Mouse (Mus musculus) intestine, embryonic 14.5 days (tissue): ENCODE results near the gene Ubr2. TPM values are rescaled to one million over a fixed set of nuclear protein-coding genes. Genes with fewer than 3 reads are reported as not detected.

Source experiments
- ATAC-seq: fragments of 200-750 bp; cut with Nextera tagmentation; replicated peaks from 2 replicates; pipeline ENCODE4 v1.8.0; 2017; ENCODE audit warnings: low read depth, moderate number of reproducible peaks, moderate TSS enrichment, moderate library complexity; ENCODE audit not compliant: low FRiP score, low TSS enrichment
- DNase-seq: peaks from one replicate; pipeline ENCODE4 v3.0.0-alpha.2; 2018; ENCODE audit warnings: low spot score
- H3K27ac ChIP-seq: fragments of 300-500 bp; sonication (generic); 2 replicates; pipeline ENCODE4 v1.5.1; 2014; ENCODE audit warnings: low read depth, mild to moderate bottlenecking, control low read depth
- H3K27me3 ChIP-seq: fragments of 300-500 bp; sonication (generic); replicated peaks from 2 replicates; pipeline ENCODE4 v1.6.1; 2014; ENCODE audit warnings: low read length, control low read depth; ENCODE audit not compliant: control insufficient read depth, insufficient read depth
- H3K36me3 ChIP-seq: fragments of 300-500 bp; sonication (generic); 2 replicates; pipeline ENCODE4 v1.6.1; 2014; ENCODE audit warnings: low read length, control low read depth; ENCODE audit not compliant: control insufficient read depth, insufficient read depth
- H3K4me1 ChIP-seq: fragments of 300-500 bp; sonication (generic); replicated peaks from 2 replicates; pipeline ENCODE4 v1.6.1; 2014; ENCODE audit warnings: low read length, control low read depth, mixed read lengths; ENCODE audit not compliant: control insufficient read depth, insufficient read depth
- H3K4me2 ChIP-seq: fragments of 300-500 bp; sonication (generic); 2 replicates; pipeline ENCODE4 v1.6.1; 2014; ENCODE audit warnings: low read length
- H3K4me3 ChIP-seq: fragments of 300-500 bp; sonication (generic); 2 replicates; pipeline ENCODE4 v1.5.1; 2014; ENCODE audit warnings: low read depth, low read length, control low read depth, mixed read lengths
- H3K9ac ChIP-seq: fragments of 300-500 bp; sonication (generic); 2 replicates; pipeline ENCODE4 v1.6.1; 2014; ENCODE audit warnings: mild to moderate bottlenecking, low read length
- H3K9me3 ChIP-seq: fragments of 300-500 bp; sonication (generic); 2 replicates; pipeline ENCODE4 v1.6.1; 2016; ENCODE audit warnings: low read length, control low read depth; ENCODE audit not compliant: control insufficient read depth
- WGBS: fragments of 180-500 bp; shearing (Covaris S2); extraction: QIAGEN DNeasy Blood & Tissue Kit; methylation state at CpG from one replicate; pipeline ENCODE4 v1.1.7; 2014; 5-methylcytosine and 5-hydroxymethylcytosine counted together
- polyA plus RNA-seq: library from polyadenylated mRNA; unstranded; fragments of >200 nt; fragmentation: Nextera tagmentation; extraction: Ambion mirVana; gene quantifications from 2 replicates; pipeline ENCODE4 v1.2.1, GENCODE M21; 2014

The Ubr2 gene
- polyA plus RNA-seq, 1 experiment from 2014 or later = 23.8 TPM

DNA sequence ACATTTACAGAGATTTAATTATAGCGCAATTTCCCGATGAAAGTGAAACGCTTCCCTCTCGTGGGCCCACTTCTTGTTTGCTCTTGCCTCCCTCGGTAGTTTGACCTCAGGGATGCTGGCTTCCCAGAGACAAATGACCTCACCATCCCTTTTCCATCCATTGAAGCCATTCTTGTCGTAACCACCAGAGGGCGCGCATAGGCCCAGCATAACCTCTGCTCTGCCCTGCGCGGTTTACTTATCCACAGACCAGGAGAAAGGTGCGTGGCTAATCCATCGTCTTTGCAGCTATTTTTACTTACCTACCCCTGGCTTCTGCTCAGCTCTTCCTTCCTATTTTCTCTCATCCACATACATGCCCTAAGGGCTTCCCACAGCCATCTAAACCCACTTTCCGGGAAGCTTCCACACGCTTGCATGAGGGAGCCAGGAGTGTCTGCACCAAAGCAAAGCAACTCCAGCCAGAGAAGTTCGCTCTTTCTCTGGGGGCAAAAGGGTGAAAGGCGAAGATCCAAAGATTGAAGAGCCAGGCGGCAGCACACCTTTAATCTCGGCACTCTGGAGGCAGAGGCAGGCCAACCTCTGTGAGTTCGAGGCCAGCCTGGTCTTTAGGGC, 106.4 kb downstream of the Ubr2 start:
- H3K4me2 ChIP-seq = no peak overlapping the region
- no peak overlapping the region for H3K9ac ChIP-seq
- no peaks in the 10 kb centered on the region for H3K9me3 ChIP-seq
- DNase-seq (peak; percentile 92), ATAC-seq (peak; percentile 82)
- 22% methylated on average over 19 of the region's 19 CpGs for WGBS
- H3K27ac ChIP-seq = no peak overlapping the region
- no peaks in the 10 kb centered on the region for H3K27me3 ChIP-seq
- H3K4me3 ChIP-seq = no peak overlapping the region
- no peaks in the 10 kb centered on the region for H3K4me1 ChIP-seq
- no peaks in the 10 kb centered on the region for H3K36me3 ChIP-seq

DNA sequence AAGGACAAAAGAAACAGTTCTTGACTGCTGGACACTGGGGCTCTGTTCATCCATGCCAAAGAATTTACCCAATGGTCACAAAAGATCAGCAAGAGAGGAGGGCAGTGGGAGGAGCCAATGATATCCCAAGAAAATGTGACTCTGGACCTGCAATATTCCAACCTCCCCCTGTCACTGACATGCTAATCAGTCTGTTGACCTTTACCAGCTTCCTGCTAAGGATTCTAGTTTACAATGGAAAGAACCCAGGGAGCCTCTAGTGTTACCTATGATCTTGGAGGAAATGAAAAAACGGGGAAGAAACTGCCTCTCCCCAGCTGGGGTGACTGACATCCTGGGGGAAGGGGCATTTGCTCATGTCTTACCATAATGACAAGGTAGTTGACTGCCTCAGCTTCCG, 109.4 kb downstream of the Ubr2 start:
- no peak overlapping the region for H3K4me3 ChIP-seq
- peaks cover 9% of the 10 kb centered on the region; the same call in 1 of the 2 replicates for H3K4me1 ChIP-seq
- ATAC-seq = no peak
- H3K4me2 ChIP-seq = no peak overlapping the region
- no peak overlapping the region for H3K9ac ChIP-seq
- no peak for DNase-seq
- 56% methylated on average over 2 of the region's 2 CpGs for WGBS
- no peaks in the 10 kb centered on the region for H3K36me3 ChIP-seq
- no peaks in the 10 kb centered on the region for H3K27me3 ChIP-seq
- no peak overlapping the region for H3K27ac ChIP-seq
- H3K9me3 ChIP-seq = no peaks in the 10 kb centered on the region

DNA sequence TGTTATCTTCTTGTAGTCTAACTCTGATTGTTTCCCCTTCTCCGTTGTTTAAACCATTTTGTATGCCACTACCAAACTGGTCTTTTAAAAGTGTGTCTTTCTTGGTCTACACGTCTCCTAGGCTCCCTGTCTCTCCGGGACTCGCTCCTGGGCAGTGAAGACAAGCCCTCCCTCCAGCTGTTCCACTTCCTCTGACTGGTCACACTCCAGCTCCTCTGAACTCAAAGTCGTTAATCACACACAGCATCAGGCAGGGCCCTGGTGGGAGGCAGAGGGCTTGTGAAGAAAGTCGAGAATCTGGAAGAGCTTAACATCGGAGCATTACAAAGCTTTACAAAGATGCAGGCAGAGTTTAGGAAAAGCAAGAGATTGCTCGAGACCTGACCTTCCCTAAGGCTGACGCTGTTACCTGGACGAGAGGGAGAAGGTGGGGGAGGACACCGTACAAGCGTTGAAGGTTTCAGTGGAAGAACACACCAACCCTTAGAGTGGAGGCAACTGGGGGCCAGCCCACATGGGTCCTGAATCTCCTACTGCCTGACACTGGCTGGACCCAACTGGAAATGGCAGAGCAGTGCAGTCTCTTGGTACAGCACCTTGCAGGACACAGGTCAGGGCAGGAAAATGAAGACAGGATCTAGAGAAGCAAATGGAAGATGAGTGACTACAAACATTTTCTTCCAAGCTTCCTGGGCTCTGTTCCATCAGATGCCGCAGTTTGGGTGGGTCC, 113.0 kb downstream of the Ubr2 start:
- 35% methylated on average over 13 of the region's 13 CpGs for WGBS
- H3K4me3 ChIP-seq = no peak overlapping the region
- no peak overlapping the region for H3K27ac ChIP-seq
- H3K36me3 ChIP-seq = peaks cover 6% of the 10 kb centered on the region; the same call in 1 of the 2 replicates
- no peak overlapping the region for H3K9ac ChIP-seq
- peaks cover 16% of the 10 kb centered on the region for H3K4me1 ChIP-seq
- no peaks in the 10 kb centered on the region for H3K9me3 ChIP-seq
- DNase-seq (no peak), ATAC-seq (no peak)
- no peaks in the 10 kb centered on the region for H3K27me3 ChIP-seq
- no peak overlapping the region; the same call in 1 of the 2 replicates for H3K4me2 ChIP-seq

DNA sequence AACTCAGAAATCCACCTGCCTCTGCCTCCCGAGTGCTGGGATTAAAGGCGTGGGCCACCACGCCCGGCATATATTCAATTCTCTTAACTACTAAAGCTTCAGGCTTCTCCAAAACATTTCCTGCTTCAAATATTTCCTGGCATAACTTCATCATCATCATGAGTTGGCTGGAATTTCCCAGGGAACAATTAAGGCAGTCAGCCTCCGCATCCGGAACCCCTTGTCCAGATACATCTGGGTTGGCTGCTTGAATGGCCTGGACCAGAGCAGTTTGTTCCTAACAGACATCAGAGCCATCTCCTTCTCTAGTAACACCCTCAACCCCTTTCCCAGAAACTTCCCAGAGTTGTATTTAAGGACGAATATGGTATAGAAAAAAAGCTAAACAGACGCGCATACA, 114.9 kb downstream of the Ubr2 start:
- DNase-seq (no peak), ATAC-seq (no peak)
- Histone ChIP-seq H3K9ac (no peak overlapping the region), H3K4me3 (no peak overlapping the region), H3K4me1 (peaks cover 27% of the 10 kb centered on the region), H3K27me3 (no peaks in the 10 kb centered on the region), H3K27ac (no peak overlapping the region), H3K4me2 (no peak overlapping the region), H3K9me3 (no peaks in the 10 kb centered on the region), H3K36me3 (peaks cover 9% of the 10 kb centered on the region; the same call in 1 of the 2 replicates)
- 92% methylated on average over 9 of the region's 9 CpGs for WGBS

DNA sequence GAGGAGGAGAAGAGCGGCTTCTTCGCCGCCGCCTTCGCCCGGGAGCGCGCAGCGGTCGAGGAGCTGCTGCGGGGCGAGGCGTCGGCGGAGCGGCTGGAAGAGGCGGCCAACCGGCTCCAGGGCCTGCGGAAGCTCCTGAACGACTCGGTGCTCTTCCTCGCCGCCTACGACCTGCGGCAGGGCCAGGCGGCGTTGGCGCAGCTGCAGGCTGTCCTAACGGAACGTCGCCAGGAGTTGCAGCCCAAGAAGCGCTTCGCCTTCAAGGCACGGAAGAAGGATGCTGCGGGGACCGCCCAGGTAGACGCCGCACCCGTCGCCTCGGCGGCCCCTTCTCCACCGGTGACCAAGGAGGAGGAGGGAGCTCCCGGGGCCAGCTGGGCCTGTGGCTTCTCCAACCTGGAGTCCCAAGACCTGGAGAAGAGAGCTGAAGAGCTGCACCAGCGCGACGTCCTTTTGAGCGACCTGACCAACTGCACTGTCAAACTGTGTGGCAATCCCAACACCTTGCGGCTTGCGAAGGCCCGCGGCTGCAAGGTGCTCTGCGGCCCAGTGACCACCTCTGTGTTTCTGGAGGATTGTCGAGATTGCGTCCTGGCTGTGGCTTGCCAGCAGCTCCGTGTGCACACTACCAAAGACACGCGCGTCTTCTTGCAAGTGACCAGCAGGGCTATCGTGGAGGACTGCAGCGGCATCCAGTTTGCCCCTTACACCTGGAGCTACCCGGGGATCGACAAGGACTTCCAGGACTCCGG, 119.3 kb downstream of the Ubr2 start:
- H3K4me3 ChIP-seq = peak overlapping the region; percentile 97
- H3K27ac ChIP-seq = peak overlapping the region; percentile 87
- 2% methylated on average over 64 of the region's 64 CpGs for WGBS
- ATAC-seq (no peak; the same call in 1 of the 2 replicates), DNase-seq (peak; percentile 62)
- H3K9ac ChIP-seq = peak overlapping the region; percentile 80
- H3K4me2 ChIP-seq = peak overlapping the region; percentile 99
- H3K36me3 ChIP-seq = peaks cover 9% of the 10 kb centered on the region; the same call in 1 of the 2 replicates
- H3K27me3 ChIP-seq = no peaks in the 10 kb centered on the region
- H3K4me1 ChIP-seq = peaks cover 25% of the 10 kb centered on the region
- H3K9me3 ChIP-seq = no peaks in the 10 kb centered on the region

DNA sequence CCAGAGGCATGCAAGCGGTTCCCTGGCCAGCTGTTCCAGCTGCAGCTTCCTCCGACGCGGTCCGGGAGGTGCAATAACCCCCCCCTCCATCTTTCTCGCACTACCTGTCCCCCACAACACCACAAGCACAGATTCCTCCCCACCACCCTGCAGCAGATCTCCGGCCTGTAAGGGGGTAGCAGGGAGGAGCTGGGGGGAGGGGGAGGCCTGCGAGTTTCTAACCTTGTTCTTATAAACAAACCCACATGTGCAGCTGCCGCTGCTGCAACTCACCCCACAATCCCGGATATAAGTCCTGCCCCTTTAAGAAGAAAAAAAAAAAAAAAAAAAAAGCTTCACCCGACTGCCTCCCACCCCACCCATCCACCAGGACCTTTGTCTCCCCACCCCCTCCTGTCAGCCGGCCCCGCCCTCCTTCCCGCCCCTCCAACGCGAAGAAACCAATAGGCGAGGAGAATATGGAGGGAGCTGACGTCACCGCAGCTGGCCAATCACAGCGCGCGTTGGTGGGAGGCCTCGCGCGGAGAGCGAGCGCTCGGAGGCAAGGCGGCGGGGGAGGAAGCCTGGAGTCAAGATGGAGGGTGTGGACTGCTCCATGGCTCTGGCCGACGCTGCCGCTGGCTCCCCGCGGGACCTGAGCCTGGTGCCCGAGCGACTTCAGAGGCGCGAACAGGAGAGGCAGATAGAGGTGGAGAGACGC, 120.1 kb downstream of the Ubr2 start, which contains the start of gene Tbcc:
TSS of gene Tbcc (plus strand) at position 569 of the 700 bp plus-strand sequence.
- Histone ChIP-seq H3K27me3 (no peaks in the 10 kb centered on the region), H3K4me3 (peak within 1 kb of the TSS; percentile 97), H3K27ac (peak within 1 kb of the TSS; percentile 97), H3K9ac (peak within 1 kb of the TSS; percentile 80), H3K4me2 (peak within 1 kb of the TSS; percentile 99), H3K4me1 (peaks cover 33% of the 10 kb centered on the region), H3K36me3 (peaks cover 9% of the 10 kb centered on the region; the same call in 1 of the 2 replicates), H3K9me3 (no peaks in the 10 kb centered on the region)
- under 1% methylated on average over 40 of the region's 40 CpGs for WGBS
- ATAC-seq (peak; percentile 92), DNase-seq (peak; percentile 97)

DNA sequence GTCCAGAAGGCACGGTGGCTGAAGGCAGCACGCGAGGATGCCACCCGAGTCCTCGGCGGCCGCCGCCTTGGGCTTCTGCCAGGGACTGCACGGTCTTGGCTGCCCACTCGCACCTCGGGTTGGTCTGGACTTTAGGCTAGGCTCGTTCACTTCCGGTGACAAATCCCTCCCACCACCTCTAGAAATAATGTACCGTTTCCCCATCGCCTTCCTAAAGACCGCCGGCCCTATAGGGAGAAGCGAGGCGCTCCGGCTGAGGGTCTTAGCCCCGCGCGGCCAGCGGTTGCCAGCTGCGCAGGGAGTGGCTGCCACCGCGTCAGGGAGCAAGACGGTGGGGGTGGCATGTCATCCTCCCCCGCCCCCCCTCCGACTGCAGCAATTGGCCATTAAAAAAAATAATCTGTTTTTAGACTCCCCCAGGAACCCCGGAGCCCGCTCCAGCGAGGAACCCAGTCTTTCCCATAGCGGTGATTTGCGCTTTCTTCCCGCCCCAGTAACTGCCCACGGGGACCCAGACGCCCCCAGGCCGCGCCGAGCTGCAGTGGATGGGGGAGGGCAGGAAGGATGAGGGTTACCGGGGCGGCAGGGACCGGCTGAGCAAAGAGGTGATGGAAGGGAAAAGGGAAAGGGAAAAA, 120.8 kb downstream of the Ubr2 start:
- Histone ChIP-seq H3K36me3 (peaks cover 9% of the 10 kb centered on the region; the same call in 1 of the 2 replicates), H3K4me2 (peak overlapping the region; percentile 82), H3K4me1 (peaks cover 34% of the 10 kb centered on the region), H3K9ac (peak overlapping the region; percentile 63), H3K9me3 (no peaks in the 10 kb centered on the region), H3K27ac (peak overlapping the region; percentile 97), H3K4me3 (peak overlapping the region; percentile 97), H3K27me3 (no peaks in the 10 kb centered on the region)
- whole genome bisulfite sequencing = under 1% methylated on average over 44 of the region's 44 CpGs
- peak; percentile 91 for DNase-seq
- ATAC-seq = peak; percentile 49
